Mouse (Mus musculus) megakaryocyte, embryonic 14.5 days (primary cell): Measurements from ENCODE around the gene Plau. TPM values are rescaled to one million over a fixed set of nuclear protein-coding genes. Genes with fewer than 3 reads are reported as not detected.
A peak's percentile ranks its signal among the peaks of the same experiment; 100 is the strongest.

Experiments
- H3K27me3 ChIP-seq: replicated peaks from 2 replicates; pipeline ENCODE3; 2012; ENCODE audit warnings: inconsistent platforms
- H3K36me3 ChIP-seq: replicated peaks from 2 replicates; pipeline ENCODE3; 2012; ENCODE audit warnings: low read length, inconsistent platforms, mixed read lengths
- H3K4me1 ChIP-seq: 2 replicates; pipeline ENCODE4 v1.6.1; 2012; ENCODE audit warnings: inconsistent platforms
- H3K4me3 ChIP-seq: replicated peaks from 2 replicates; pipeline ENCODE3; 2012; ENCODE audit warnings: moderate library complexity, mild to moderate bottlenecking, inconsistent platforms
- H3K9me3 ChIP-seq: 2 replicates; pipeline ENCODE4 v1.6.1; 2012; ENCODE audit warnings: inconsistent platforms
- FLI1 ChIP-seq: IDR thresholded peaks from 2 replicates; pipeline ENCODE4 v1.6.1; 2012; ENCODE audit warnings: low read length, inconsistent platforms, mixed read lengths
- GATA1 ChIP-seq: IDR thresholded peaks from 3 replicates; pipeline ENCODE4 v1.6.1; 2012; ENCODE audit warnings: mixed read lengths, low read length, inconsistent platforms, borderline replicate concordance
- polyA plus RNA-seq: library from polyadenylated mRNA; stranded (reverse); fragments of >175 nt; gene quantifications from 2 replicates; pipeline ENCODE4 v1.2.3, GENCODE M21; 2012; ENCODE audit warnings: low replicate concordance; ENCODE audit not compliant: insufficient read depth

The Plau gene
- polyA plus RNA-seq, 1 experiment = 0.35 TPM

GRCm38 (mm10) chr14:20863306-20864065 is 27.0 kb downstream of the Plau start:
- Histone ChIP-seq H3K9me3 (peaks cover 5% of the 10 kb centered on the region; the same call in 1 of the 2 replicates), H3K27me3 (peaks cover 10% of the 10 kb centered on the region), H3K36me3 (no peaks in the 10 kb centered on the region), H3K4me3 (no peak overlapping the region), H3K4me1 (peaks cover 12% of the 10 kb centered on the region)
- TF ChIP-seq FLI1 (no peak), GATA1 (no peak)

- peaks cover 5% of the 10 kb centered on the region; the same call in 1 of the 2 replicates for H3K9me3 ChIP-seq
- peaks cover 10% of the 10 kb centered on the region for H3K27me3 ChIP-seq
- no peak overlapping the region for H3K4me3 ChIP-seq
- H3K36me3 ChIP-seq = no peaks in the 10 kb centered on the region
- peaks cover 12% of the 10 kb centered on the region for H3K4me1 ChIP-seq
- no peak for TF ChIP-seq FLI1
- TF ChIP-seq GATA1 = no peak
Observed at GRCm38 (mm10) chr14:20864192-20864591, 27.7 kb downstream of the Plau start.

GRCm38 (mm10) chr14:20865604-20866003 is 29.1 kb downstream of the Plau start:
- no peaks in the 10 kb centered on the region for H3K36me3 ChIP-seq
- TF ChIP-seq GATA1 = no peak
- no peak for TF ChIP-seq FLI1
- H3K9me3 ChIP-seq = no peaks in the 10 kb centered on the region
- H3K27me3 ChIP-seq = peaks cover 10% of the 10 kb centered on the region
- H3K4me3 ChIP-seq = no peak overlapping the region
- peaks cover 12% of the 10 kb centered on the region for H3K4me1 ChIP-seq

- Histone ChIP-seq H3K9me3 (no peaks in the 10 kb centered on the region), H3K4me1 (peaks cover 10% of the 10 kb centered on the region), H3K36me3 (no peaks in the 10 kb centered on the region), H3K4me3 (no peak overlapping the region), H3K27me3 (peaks cover 10% of the 10 kb centered on the region)
- TF ChIP-seq FLI1 (no peak), GATA1 (no peak)
Observed at GRCm38 (mm10) chr14:20866365-20866764, 29.9 kb downstream of the Plau start.

GRCm38 (mm10) chr14:20870110-20870509 is 33.6 kb downstream of the Plau start:
- Histone ChIP-seq H3K4me1 (peaks cover 19% of the 10 kb centered on the region), H3K4me3 (no peak overlapping the region), H3K36me3 (no peaks in the 10 kb centered on the region), H3K9me3 (no peaks in the 10 kb centered on the region), H3K27me3 (peaks cover 1% of the 10 kb centered on the region)
- TF ChIP-seq FLI1 (no peak), GATA1 (no peak)

- Histone ChIP-seq H3K27me3 (peaks cover 1% of the 10 kb centered on the region), H3K36me3 (no peaks in the 10 kb centered on the region), H3K4me1 (peaks cover 27% of the 10 kb centered on the region), H3K9me3 (no peaks in the 10 kb centered on the region), H3K4me3 (no peak overlapping the region)
- no peak for TF ChIP-seq GATA1
- TF ChIP-seq FLI1 = no peak
Observed at GRCm38 (mm10) chr14:20871495-20871894, 35.0 kb downstream of the Plau start.

- H3K36me3 ChIP-seq = no peaks in the 10 kb centered on the region
- H3K4me1 ChIP-seq = peaks cover 37% of the 10 kb centered on the region
- no peak for TF ChIP-seq FLI1
- no peak for TF ChIP-seq GATA1
- H3K9me3 ChIP-seq = no peaks in the 10 kb centered on the region
- H3K4me3 ChIP-seq = peak overlapping the region; percentile 85
- no peaks in the 10 kb centered on the region for H3K27me3 ChIP-seq
Observed at GRCm38 (mm10) chr14:20873307-20873706, 36.8 kb downstream of the Plau start.

GRCm38 (mm10) chr14:20873931-20874330 is 37.5 kb downstream of the Plau start:
- TF ChIP-seq FLI1 = no peak
- TF ChIP-seq GATA1 = no peak
- H3K36me3 ChIP-seq = peaks cover 2% of the 10 kb centered on the region
- peaks cover 44% of the 10 kb centered on the region for H3K4me1 ChIP-seq
- H3K27me3 ChIP-seq = no peaks in the 10 kb centered on the region
- no peaks in the 10 kb centered on the region for H3K9me3 ChIP-seq
- H3K4me3 ChIP-seq = peak overlapping the region; percentile 85

- Histone ChIP-seq H3K27me3 (no peaks in the 10 kb centered on the region), H3K4me1 (peaks cover 93% of the 10 kb centered on the region), H3K4me3 (peak overlapping the region; percentile 88), H3K36me3 (no peaks in the 10 kb centered on the region), H3K9me3 (no peaks in the 10 kb centered on the region)
- no peak for TF ChIP-seq FLI1
- TF ChIP-seq GATA1 = no peak
Observed at GRCm38 (mm10) chr14:20884691-20885090, 48.2 kb downstream of the Plau start.

- Histone ChIP-seq H3K4me1 (peaks cover 94% of the 10 kb centered on the region), H3K36me3 (no peaks in the 10 kb centered on the region), H3K9me3 (no peaks in the 10 kb centered on the region), H3K4me3 (peak overlapping the region; percentile 88), H3K27me3 (no peaks in the 10 kb centered on the region)
- TF ChIP-seq GATA1 (peak; percentile 95), FLI1 (peak; percentile 81; the same call in 1 of the 2 replicates)
Observed at GRCm38 (mm10) chr14:20885091-20885888, 48.8 kb downstream of the Plau start.
